Mouse (Mus musculus) CH12.LX (cell line): ENCODE measurements around the gene Cacna1s. TPM values are rescaled to one million over a fixed set of nuclear protein-coding genes. Genes with fewer than 3 reads are reported as not detected.
A peak's percentile ranks its signal among the peaks of the same experiment; 100 is the strongest.

Experiments used
- DNase-seq: peaks from one replicate; pipeline ENCODE4 v3.0.0-alpha.2; 2013; ENCODE audit errors: extremely low read depth
- H3K27ac ChIP-seq: 2 replicates; pipeline ENCODE4 v1.5.1; 2012; ENCODE audit warnings: low read depth, mild to moderate bottlenecking, control low read depth, moderate library complexity; ENCODE audit not compliant: insufficient read depth
- H3K27me3 ChIP-seq: replicated peaks from 2 replicates; pipeline ENCODE3; 2012; ENCODE audit warnings: inconsistent platforms
- H3K36me3 ChIP-seq, 2 experiments: replicated peaks in 1 of 2; 2 replicates each; pipeline versions ENCODE3 to v1.6.1; 2012; ENCODE audit warnings: inconsistent platforms in 1 of 2, low read length in 1 of 2, mild to moderate bottlenecking in 1 of 2, mixed read lengths in 1 of 2, moderate library complexity in 1 of 2; ENCODE audit not compliant: control insufficient read depth in 1 of 2, insufficient read depth in 1 of 2
- H3K4me1 ChIP-seq, 2 experiments: 2 replicates each; pipeline ENCODE4 v1.6.1; 2012; ENCODE audit warnings: inconsistent platforms in 1 of 2, moderate library complexity in 1 of 2; ENCODE audit not compliant: insufficient read depth in 2 of 2, control insufficient read depth in 1 of 2
- H3K4me2 ChIP-seq: 2 replicates; pipeline ENCODE4 v1.6.1; 2012; ENCODE audit warnings: low read depth, mild to moderate bottlenecking, control low read depth; ENCODE audit not compliant: poor library complexity, insufficient read depth, severe bottlenecking
- H3K4me3 ChIP-seq, 3 experiments: fragments of 150-350 bp in 1 of 3; sonication (generic) in 1 of 3; replicated peaks in 1 of 3; 2 replicates each; pipeline versions ENCODE3 to v1.5.1; 2011 to 2012; ENCODE audit warnings: low read depth in 2 of 3, low read length in 2 of 3, mild to moderate bottlenecking in 2 of 3, moderate library complexity in 2 of 3, control low read depth in 1 of 3, improper control_type of control experiment in 1 of 3, inconsistent platforms in 1 of 3, mixed read lengths in 1 of 3; ENCODE audit not compliant: poor library complexity in 1 of 3
- H3K79me2 ChIP-seq: replicated peaks from 2 replicates; pipeline ENCODE4 v1.6.1; 2012; ENCODE audit warnings: mild to moderate bottlenecking, moderate library complexity; ENCODE audit not compliant: control insufficient read depth, poor library complexity, insufficient read depth, severe bottlenecking; ENCODE audit errors: extremely low read depth
- H3K9ac ChIP-seq: 2 replicates; pipeline ENCODE4 v1.6.1; 2012; ENCODE audit warnings: low read depth, mild to moderate bottlenecking, control low read depth, moderate library complexity; ENCODE audit not compliant: insufficient read depth
- H3K9me3 ChIP-seq: replicated peaks from 2 replicates; pipeline ENCODE3; 2012; ENCODE audit warnings: low read length, inconsistent platforms, mixed read lengths
- BHLHE40 ChIP-seq: IDR thresholded peaks from 2 replicates; pipeline ENCODE4 v1.6.1; 2011; ENCODE audit warnings: mild to moderate bottlenecking, low read depth, low read length, improper control_type of control experiment
- E2F4 ChIP-seq: IDR thresholded peaks from 2 replicates; pipeline ENCODE4 v1.6.1; 2011; ENCODE audit warnings: low read depth, low read length, improper control_type of control experiment; ENCODE audit not compliant: insufficient replicate concordance
- ELF1 ChIP-seq: IDR thresholded peaks from 2 replicates; pipeline ENCODE4 v1.6.1; 2014; ENCODE audit warnings: low read depth, mild to moderate bottlenecking, inconsistent platforms, low read length, improper control_type of control experiment
- HCFC1 ChIP-seq: IDR thresholded peaks from 2 replicates; pipeline ENCODE4 v1.6.1; 2012; ENCODE audit warnings: low read depth, mild to moderate bottlenecking, inconsistent platforms, low read length, improper control_type of control experiment
- IRF4 ChIP-seq: IDR thresholded peaks from 2 replicates; pipeline ENCODE4 v1.6.1; 2014; ENCODE audit warnings: low read depth, mild to moderate bottlenecking, inconsistent platforms, low read length, improper control_type of control experiment
- JUND ChIP-seq: conservative IDR thresholded peaks from 2 replicates; pipeline ENCODE4 v1.6.1; 2011; ENCODE audit warnings: low read depth, low read length, improper control_type of control experiment
- KAT2A ChIP-seq: IDR thresholded peaks from 2 replicates; pipeline ENCODE4 v1.6.1; 2012; ENCODE audit warnings: low read length, improper control_type of control experiment, inconsistent platforms; ENCODE audit not compliant: insufficient replicate concordance
- MAX ChIP-seq: IDR thresholded peaks from 2 replicates; pipeline ENCODE4 v1.6.1; 2011; ENCODE audit warnings: low read length, improper control_type of control experiment
- MEF2A ChIP-seq: IDR thresholded peaks from 2 replicates; pipeline ENCODE4 v1.6.1; 2014; ENCODE audit warnings: low read depth, mild to moderate bottlenecking, inconsistent platforms, low read length, improper control_type of control experiment, borderline replicate concordance
- POLR2A ChIP-seq: IDR thresholded peaks from 2 replicates; pipeline ENCODE4 v1.6.1; 2011; ENCODE audit warnings: low read depth, mild to moderate bottlenecking, improper control_type of control experiment, low read length
- POLR2AphosphoS2 ChIP-seq: IDR thresholded peaks from 2 replicates; pipeline ENCODE4 v1.6.1; 2011; ENCODE audit warnings: low read depth, low read length, improper control_type of control experiment
- RAD21 ChIP-seq: IDR thresholded peaks from 2 replicates; pipeline ENCODE4 v1.6.1; 2011; ENCODE audit warnings: low read depth, mild to moderate bottlenecking, low read length, improper control_type of control experiment, moderate library complexity
- SIN3A ChIP-seq: IDR thresholded peaks from 2 replicates; pipeline ENCODE4 v1.6.1; 2012; ENCODE audit warnings: low read length, improper control_type of control experiment, inconsistent platforms
- TCF12 ChIP-seq: IDR thresholded peaks from 2 replicates; pipeline ENCODE4 v1.6.1; 2014; ENCODE audit warnings: low read depth, mild to moderate bottlenecking, inconsistent platforms, low read length, improper control_type of control experiment
- USF1 ChIP-seq: IDR thresholded peaks from 2 replicates; pipeline ENCODE4 v1.6.1; 2014; ENCODE audit warnings: low read depth, mild to moderate bottlenecking, inconsistent platforms, low read length, improper control_type of control experiment
- ZC3H11A ChIP-seq: IDR thresholded peaks from 2 replicates; pipeline ENCODE4 v1.6.1; 2012; ENCODE audit warnings: low read depth, mild to moderate bottlenecking, inconsistent platforms, low read length, improper control_type of control experiment
- ZKSCAN1 ChIP-seq: IDR thresholded peaks from 2 replicates; pipeline ENCODE4 v1.6.1; 2012; ENCODE audit warnings: low read depth, inconsistent platforms, low read length, improper control_type of control experiment, borderline replicate concordance
- ZMIZ1 ChIP-seq: IDR thresholded peaks from 2 replicates; pipeline ENCODE4 v1.6.1; 2012; ENCODE audit warnings: low read depth, mild to moderate bottlenecking, inconsistent platforms, low read length, improper control_type of control experiment
- dilution Hi-C: fragments of 300-500 bp; cut with MboI; formaldehyde crosslinking; loops from 2 replicates; pipeline ENCODE4 v1.14.3; 2020; ENCODE audit warnings: low sequenced_read_pairs; ENCODE audit not compliant: extremely low pct_unique_long_range_greater_than_20kb, extremely low pct_ligation_motif_present
- in situ Hi-C: fragments of 300-500 bp; cut with MboI; formaldehyde crosslinking; loops from 3 replicates; pipeline ENCODE4 v1.14.3; 2019; ENCODE audit warnings: low sequenced_read_pairs, low pct_ligation_motif_present, low pct_unique_long_range_greater_than_20kb, mixed read lengths
- polyA plus RNA-seq: library from polyadenylated mRNA; unstranded; fragments of >175 nt; gene quantifications from 2 replicates; pipeline ENCODE4 v1.2.1, GENCODE M21; 2012; ENCODE audit warnings: low read depth; ENCODE audit not compliant: insufficient read length
- total RNA-seq, 2 experiments: library from RNA; depleted of rRNA; stranded (reverse); fragments of 300-350 nt in 1 of 2; fragments of >200 nt in 1 of 2; gene quantifications; 2 replicates each; pipeline ENCODE4 v1.2.3; 2012 to 2014

Gene Cacna1s
- total and polyA plus RNA-seq, 3 experiments, result 33.9 to 90.0 (median 61.7) TPM

DNA sequence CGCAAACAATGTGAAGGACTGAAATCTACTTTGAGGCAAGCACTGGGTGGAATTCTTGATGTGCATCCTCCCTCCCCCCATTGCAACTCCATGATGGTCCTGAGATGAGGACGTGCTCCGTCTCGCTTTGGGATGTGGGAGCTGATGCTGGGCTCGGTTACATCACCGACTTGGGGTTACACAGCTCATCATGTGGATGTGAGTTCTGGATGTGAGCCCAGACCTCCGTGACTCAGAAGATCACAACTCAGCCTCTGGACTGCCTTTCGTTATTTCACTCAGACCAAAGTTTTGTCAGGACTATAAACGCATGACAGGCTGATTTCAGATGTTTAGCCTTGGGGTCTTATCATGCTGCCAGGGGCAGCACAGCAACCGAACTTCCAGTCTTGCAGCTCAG is 74.3 kb downstream of the Cacna1s start:
- dilution Hi-C loops, result no loop called here
- DNase-seq, result no peak
- H3K4me3 ChIP-seq, result no peak overlapping the region

GRCm38 (mm10) chr1:136127856-136128255 is 75.3 kb downstream of the Cacna1s start:
- no peak for DNase-seq
- Histone ChIP-seq H3K36me3 (peaks cover 20 to 35% of the 10 kb centered on the region in 2 experiments), H3K27ac (no peak overlapping the region), H3K4me3 (no peak overlapping the region), H3K4me1 (peaks cover 15 to 57% of the 10 kb centered on the region in 2 experiments), H3K9me3 (no peaks in the 10 kb centered on the region), H3K9ac (no peak overlapping the region), H3K27me3 (no peaks in the 10 kb centered on the region), H3K4me2 (no peak overlapping the region), H3K79me2 (peaks cover 12% of the 10 kb centered on the region)
- in situ Hi-C loops (loop anchor here (5.0 kb wide), 1 partner anchor 34 kb away; no protein-coding TSS in a partner anchor), dilution Hi-C loops (no loop called here)
- TF ChIP-seq JUND, result no peak
- TF ChIP-seq E2F4, result no peak
- no peak for TF ChIP-seq ZKSCAN1
- TF ChIP-seq POLR2A, result no peak
- TF ChIP-seq RAD21, result no peak
- no peak for TF ChIP-seq ELF1
- no peak for TF ChIP-seq HCFC1
- TF ChIP-seq TCF12, result no peak
- no peak for TF ChIP-seq ZC3H11A
- TF ChIP-seq USF1, result no peak
- TF ChIP-seq MEF2A, result no peak

More for the DNA sequence above, 74.3 kb downstream of the Cacna1s start:
- peaks cover 2% of the 10 kb centered on the region; the same call in 1 of the 2 replicates for H3K79me2 ChIP-seq
- in situ Hi-C loops, result loop anchor here (5.0 kb wide), 1 partner anchor 35 kb away; no protein-coding TSS in a partner anchor
- no peak overlapping the region for H3K9ac ChIP-seq
- H3K9me3 ChIP-seq, result no peaks in the 10 kb centered on the region
- no peak for TF ChIP-seq SIN3A
- no peak for TF ChIP-seq MAX
- no peak overlapping the region for H3K4me2 ChIP-seq
- no peak overlapping the region for H3K27ac ChIP-seq
- no peaks in the 10 kb centered on the region for H3K27me3 ChIP-seq
- H3K36me3 ChIP-seq, result peaks cover 20 to 36% of the 10 kb centered on the region in 2 experiments
- H3K4me1 ChIP-seq, result peaks cover 14 to 51% of the 10 kb centered on the region in 2 experiments

DNA sequence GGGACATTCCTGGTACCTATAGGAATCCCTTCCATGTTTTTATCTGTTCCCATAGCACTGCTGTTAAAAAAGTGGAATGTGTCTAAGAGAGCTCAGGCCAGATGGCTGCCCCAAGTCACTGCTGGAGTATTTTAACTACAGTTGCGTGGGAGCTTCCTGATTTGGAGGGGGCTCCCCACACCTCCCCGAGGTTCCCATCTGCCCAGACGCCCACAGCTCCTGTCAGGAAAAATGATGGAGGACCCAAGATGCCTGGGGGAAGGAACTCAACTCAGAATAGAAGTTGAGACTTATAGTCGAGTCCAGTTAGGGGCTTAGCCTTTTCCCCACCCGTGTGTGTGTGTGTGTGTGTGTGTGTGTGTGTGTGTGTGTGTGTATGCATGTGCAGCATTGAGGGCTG is 75.9 kb downstream of the Cacna1s start:
- no peak overlapping the region for H3K27ac ChIP-seq
- dilution Hi-C loops, result no loop called here
- TF ChIP-seq BHLHE40, result no peak
- no peak for TF ChIP-seq IRF4
- no peak for TF ChIP-seq POLR2AphosphoS2
- TF ChIP-seq KAT2A, result no peak
- TF ChIP-seq ZMIZ1, result no peak
- TF ChIP-seq, all 38 proteins: peak for 0
- H3K9ac ChIP-seq, result 0 out of 2 replicates have a peak overlapping the region, but pooled peaks have one; percentile 94
- H3K9me3 ChIP-seq, result no peaks in the 10 kb centered on the region
- no peak overlapping the region for H3K4me2 ChIP-seq
- in situ Hi-C loops, result loop anchor here (5.0 kb wide), 1 partner anchor 34 kb away; no protein-coding TSS in a partner anchor
- no peak overlapping the region for H3K4me3 ChIP-seq
- H3K4me1 ChIP-seq, result peaks cover 18 to 63% of the 10 kb centered on the region in 2 experiments
- no peak for DNase-seq
- H3K36me3 ChIP-seq, result peaks cover 20 to 36% of the 10 kb centered on the region in 2 experiments
- H3K79me2 ChIP-seq, result peaks cover 14% of the 10 kb centered on the region
- no peaks in the 10 kb centered on the region for H3K27me3 ChIP-seq
